Mouse (Mus musculus): ENCODE results near the gene Rapgef4.

Rapgef4 gene

GRCm38 (mm10) chr2:72025660-72026059, 44.6 kb downstream of the Rapgef4 start:
- in situ Hi-C loops (cut with MseI, MboI) = no loop called here

GRCm38 (mm10) chr2:72026506-72026905, 45.5 kb downstream of the Rapgef4 start:
- in situ Hi-C loops (cut with MseI, MboI) = no loop called here

- in situ Hi-C loops (cut with MseI, MboI) = no loop called here
These were observed 48.0 kb downstream of the Rapgef4 start for GRCm38 (mm10) chr2:72029081-72029480.

- in situ Hi-C loops (cut with MseI, MboI) = loop anchor here in 1 of 2 experiments (10.0 kb wide), 1 partner anchor 65 kb away; no protein-coding TSS in a partner anchor
These were observed 48.6 kb downstream of the Rapgef4 start for GRCm38 (mm10) chr2:72029586-72030144.

GRCm38 (mm10) chr2:72031717-72032116, 50.7 kb downstream of the Rapgef4 start:
- in situ Hi-C loops (cut with MseI, MboI) = loop anchor here in 1 of 2 experiments (10.0 kb wide), 1 partner anchor 67 kb away; no protein-coding TSS in a partner anchor

- in situ Hi-C loops (cut with MseI, MboI) = loop anchor here (5.0 to 10.0 kb wide), 2 partner anchors 71 to 112 kb away; no protein-coding TSS in a partner anchor
These were observed 54.6 kb downstream of the Rapgef4 start for GRCm38 (mm10) chr2:72035616-72036015.

GRCm38 (mm10) chr2:72037357-72037756, 56.3 kb downstream of the Rapgef4 start:
- in situ Hi-C loops (cut with MseI, MboI) = loop anchor here (5.0 to 10.0 kb wide), 2 partner anchors 73 to 110 kb away; no protein-coding TSS in a partner anchor

- in situ Hi-C loops (cut with MseI, MboI) = loop anchor here (5.0 to 10.0 kb wide), 2 partner anchors 73 to 109 kb away; no protein-coding TSS in a partner anchor
These were observed 57.2 kb downstream of the Rapgef4 start for GRCm38 (mm10) chr2:72038235-72038634.

- in situ Hi-C loops (cut with MseI, MboI) = loop anchor here (5.0 to 10.0 kb wide), 2 partner anchors 74 to 109 kb away; no protein-coding TSS in a partner anchor
These were observed 57.7 kb downstream of the Rapgef4 start for GRCm38 (mm10) chr2:72038651-72039251.

- in situ Hi-C loops (cut with MseI, MboI) = loop anchor here (5.0 to 10.0 kb wide), 3 partner anchors 75 to 115 kb away; no protein-coding TSS in a partner anchor
These were observed 58.5 kb downstream of the Rapgef4 start for GRCm38 (mm10) chr2:72039522-72040045.

GRCm38 (mm10) chr2:72041087-72041486, 60.0 kb downstream of the Rapgef4 start:
- in situ Hi-C loops (cut with MseI, MboI) = loop anchor here in 1 of 2 experiments (10.0 kb wide), 1 partner anchor 114 kb away; no protein-coding TSS in a partner anchor

- in situ Hi-C loops (cut with MseI, MboI) = loop anchor here in 1 of 2 experiments (10.0 kb wide), 1 partner anchor 113 kb away; no protein-coding TSS in a partner anchor
These were observed 61.1 kb downstream of the Rapgef4 start for GRCm38 (mm10) chr2:72042093-72042492.

GRCm38 (mm10) chr2:72044191-72044590, 63.2 kb downstream of the Rapgef4 start:
- in situ Hi-C loops (cut with MseI, MboI) = loop anchor here in 1 of 2 experiments (10.0 kb wide), 1 partner anchor 111 kb away; no protein-coding TSS in a partner anchor

- in situ Hi-C loops (cut with MseI, MboI) = loop anchor here in 1 of 2 experiments (10.0 kb wide), 1 partner anchor 110 kb away; no protein-coding TSS in a partner anchor
These were observed 64.0 kb downstream of the Rapgef4 start for GRCm38 (mm10) chr2:72045024-72045423.

GRCm38 (mm10) chr2:72045659-72046058, 64.6 kb downstream of the Rapgef4 start:
- in situ Hi-C loops (cut with MseI, MboI) = loop anchor here in 1 of 2 experiments (10.0 kb wide), 1 partner anchor 109 kb away; no protein-coding TSS in a partner anchor

- in situ Hi-C loops (cut with MseI, MboI) = no loop called here
These were observed 69.4 kb downstream of the Rapgef4 start for GRCm38 (mm10) chr2:72050451-72050850.

GRCm38 (mm10) chr2:72054280-72054679, 73.2 kb downstream of the Rapgef4 start:
- in situ Hi-C loops (cut with MseI, MboI) = no loop called here

GRCm38 (mm10) chr2:72054736-72055135, 73.7 kb downstream of the Rapgef4 start:
- in situ Hi-C loops (cut with MseI, MboI) = no loop called here

GRCm38 (mm10) chr2:72055476-72055875, 74.4 kb downstream of the Rapgef4 start:
- in situ Hi-C loops (cut with MseI, MboI) = no loop called here

GRCm38 (mm10) chr2:72056081-72056874, 75.2 kb downstream of the Rapgef4 start:
- in situ Hi-C loops (cut with MseI, MboI) = no loop called here

- in situ Hi-C loops (cut with MseI, MboI) = no loop called here
These were observed 81.9 kb downstream of the Rapgef4 start for GRCm38 (mm10) chr2:72062931-72063330.

Data from mouse trophoblast stem cell (cell line).